Mouse (Mus musculus) retina, embryonic 14.5 days (tissue): ENCODE results near the gene Aacs.
"Not testable (repeated sequence)": the region's sequence is repeated elsewhere in the genome, so short reads cannot be mapped to it uniquely, and the experiment has no call there.

Experiments
- DNase-seq: peaks from one replicate; pipeline ENCODE4 v3.0.0-alpha.2; 2015; ENCODE audit warnings: low spot score

The Aacs gene

GRCm38 (mm10) chr5:125465701-125466106, 9.9 kb upstream of the Aacs start:
- DNase-seq = peak; percentile 97

- DNase-seq = no peak
Observed at GRCm38 (mm10) chr5:125466483-125466882, 9.1 kb upstream of the Aacs start.

GRCm38 (mm10) chr5:125467261-125467660, 8.4 kb upstream of the Aacs start:
- DNase-seq = no peak

GRCm38 (mm10) chr5:125470713-125471112, 4.9 kb upstream of the Aacs start:
- no peak for DNase-seq

GRCm38 (mm10) chr5:125472796-125473475, 2.7 kb upstream of the Aacs start:
- DNase-seq = no peak

- DNase-seq = no peak
Observed at GRCm38 (mm10) chr5:125475030-125475429, 584 bp upstream of the Aacs start.

- DNase-seq = peak; percentile 15
Observed at GRCm38 (mm10) chr5:125476286-125476625, 642 bp downstream of the Aacs start.

GRCm38 (mm10) chr5:125476799-125477198, 1.2 kb downstream of the Aacs start:
- no peak for DNase-seq

- DNase-seq = no peak
Observed at GRCm38 (mm10) chr5:125477533-125477932, 1.9 kb downstream of the Aacs start.

GRCm38 (mm10) chr5:125478037-125478436, 2.4 kb downstream of the Aacs start:
- no peak for DNase-seq

GRCm38 (mm10) chr5:125479376-125479775, 3.8 kb downstream of the Aacs start:
- no peak for DNase-seq

- DNase-seq = no peak
Observed at GRCm38 (mm10) chr5:125480434-125481231, 5.0 kb downstream of the Aacs start.

GRCm38 (mm10) chr5:125482474-125482873, 6.9 kb downstream of the Aacs start:
- DNase-seq = no peak

GRCm38 (mm10) chr5:125483712-125484611, 8.3 kb downstream of the Aacs start:
- no peak for DNase-seq

- DNase-seq = no peak
Observed at GRCm38 (mm10) chr5:125485031-125485778, 9.6 kb downstream of the Aacs start.

- DNase-seq = no peak
Observed at GRCm38 (mm10) chr5:125486088-125486487, 10.5 kb downstream of the Aacs start.

- peak; percentile 83 for DNase-seq
Observed at GRCm38 (mm10) chr5:125487375-125488115, 11.9 kb downstream of the Aacs start.

- peak; percentile 75 for DNase-seq
Observed at GRCm38 (mm10) chr5:125488116-125488455, 12.5 kb downstream of the Aacs start.

GRCm38 (mm10) chr5:125488953-125489352, 13.3 kb downstream of the Aacs start:
- not testable (repeated sequence) for DNase-seq

- no peak for DNase-seq
Observed at GRCm38 (mm10) chr5:125491107-125491506, 15.5 kb downstream of the Aacs start.
